ENCODE assay signal across 16 mouse cellular contexts in the genomic region with DNA sequence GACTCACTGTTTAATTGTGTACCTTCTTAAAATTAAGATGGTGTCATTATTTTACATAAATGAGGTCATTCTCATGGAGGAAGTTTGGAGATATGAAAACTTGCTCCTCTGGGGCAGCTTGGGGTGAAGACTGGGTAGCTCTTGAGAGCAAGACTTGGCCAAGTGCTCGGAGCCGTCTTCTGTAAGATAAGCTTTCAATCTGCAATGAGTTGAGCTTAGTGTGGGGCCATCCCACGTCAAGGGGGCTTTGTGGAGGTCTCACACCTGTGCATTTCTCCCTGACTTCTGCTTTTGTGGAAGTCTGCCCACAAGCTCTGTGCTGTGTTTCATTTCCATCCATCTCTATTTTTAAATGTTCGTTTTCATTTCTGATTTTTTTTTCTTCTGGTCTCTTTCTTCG.
"Had no signal": no experiment of that assay in that cellular context is flagged by ENCODE, and none has a peak within 500 bp of the region (broad histone marks: within the 10 kb centered on the region; RNA-seq: fewer than 3 reads in every experiment).

No protein-coding gene starts in this region.

- H3K27me3 ChIP-seq: kidney, embryonic 15.5 days; limb, embryonic 15.5 days; liver, embryonic 12.5 days; lung, embryonic 15.5 days; megakaryocyte, embryonic 14.5 days; neural tube, embryonic 13.5 days had no signal

- H3K4me3 ChIP-seq: kidney, embryonic 15.5 days; limb, embryonic 15.5 days; liver, embryonic 12.5 days; lung, embryonic 15.5 days; megakaryocyte, embryonic 14.5 days; neural tube, embryonic 13.5 days had no signal

- H3K9me3 ChIP-seq: kidney, embryonic 15.5 days; limb, embryonic 15.5 days; liver, embryonic 12.5 days; lung, embryonic 15.5 days; megakaryocyte, embryonic 14.5 days; neural tube, embryonic 13.5 days had no signal

- ATAC-seq: intestine, embryonic 16.5 days; liver, embryonic 12.5 days; midbrain, embryonic 16.5 days had no signal

- H3K4me2 ChIP-seq: kidney, embryonic 15.5 days; limb, embryonic 15.5 days; liver, embryonic 12.5 days; lung, embryonic 15.5 days; midbrain, embryonic 11.5 days; neural tube, embryonic 13.5 days had no signal

- DNase-seq: kidney, adult 2 months; kidney, postnatal 14 days; lung, postnatal 14 days; right cerebral cortex, postnatal 4 days; spleen, adult 18-20 months had no signal

- H3K27ac ChIP-seq: kidney, embryonic 15.5 days; limb, embryonic 15.5 days; liver, embryonic 12.5 days; lung, embryonic 15.5 days; macrophage; neural tube, embryonic 13.5 days; stomach, postnatal 0 days had no signal

- H3K36me3 ChIP-seq: kidney, embryonic 15.5 days; limb, embryonic 15.5 days; liver, embryonic 12.5 days; lung, embryonic 15.5 days; neural tube, embryonic 13.5 days had no signal

- H3K9ac ChIP-seq: kidney, embryonic 15.5 days; limb, embryonic 15.5 days; liver, embryonic 12.5 days; lung, embryonic 15.5 days; neural tube, embryonic 13.5 days had no signal
